Mouse (Mus musculus): ENCODE measurements at regions not wholly inside any gene's neighbourhood (a gene's known extent, or its start where the extent isn't known, plus 50 kb on each side); places are given as distances from the start of the nearest gene placed in this dataset.

- WGBS = 79% methylated on average over 12 of the region's 12 CpGs
- no peak for TF ChIP-seq CTCF (IDR thresholded peaks at IDR 0.05; ENCODE audit: insufficient read depth, low read depth, low read length)
- no peak for TF ChIP-seq POLR2A (IDR thresholded peaks at IDR 0.05; ENCODE audit: insufficient read depth, low read depth, low read length)
- no peak overlapping the region for H3K4me3 ChIP-seq (ENCODE audit: insufficient read depth, low read depth, low read length)
- 0 out of 2 replicates have a peak, but pooled peaks cover 3% of the 10 kb centered on the region for H3K4me1 ChIP-seq (ENCODE audit: control insufficient read depth, insufficient read depth, low read length)
- no peak overlapping the region for H3K27ac ChIP-seq (ENCODE audit: insufficient read depth, low read depth, low read length)
These were observed 133.0 kb downstream of the Bcas1 start for GRCm38 (mm10) chr2:170294657-170295056.

GRCm38 (mm10) chr2:170291841-170292655 lies 135.6 kb downstream of the Bcas1 start:
- H3K27ac ChIP-seq (ENCODE audit: insufficient read depth, low read depth, low read length) = no peak overlapping the region

GRCm38 (mm10) chr2:170289378-170289960 lies 138.2 kb downstream of the Bcas1 start:
- no peak for TF ChIP-seq CTCF (IDR thresholded peaks at IDR 0.05; ENCODE audit: insufficient read depth, low read depth, low read length)
- TF ChIP-seq POLR2A (IDR thresholded peaks at IDR 0.05; ENCODE audit: insufficient read depth, low read depth, low read length) = no peak
- H3K4me3 ChIP-seq (ENCODE audit: insufficient read depth, low read depth, low read length) = no peak overlapping the region
- 92% methylated on average over 9 of the region's 9 CpGs for WGBS
- peaks cover 8% of the 10 kb centered on the region for H3K4me1 ChIP-seq (ENCODE audit: control insufficient read depth, insufficient read depth, low read length)
- no peak overlapping the region for H3K27ac ChIP-seq (ENCODE audit: insufficient read depth, low read depth, low read length)

More at GRCm38 (mm10) chr2:170291841-170292655, 135.6 kb downstream of the Bcas1 start:
- Histone ChIP-seq H3K4me3 (ENCODE audit: insufficient read depth, low read depth, low read length) (no peak overlapping the region), H3K4me1 (ENCODE audit: control insufficient read depth, insufficient read depth, low read length) (peaks cover 8% of the 10 kb centered on the region)
- TF ChIP-seq CTCF (IDR thresholded peaks at IDR 0.05; ENCODE audit: insufficient read depth, low read depth, low read length) (no peak), POLR2A (IDR thresholded peaks at IDR 0.05; ENCODE audit: insufficient read depth, low read depth, low read length) (no peak)
- 24% methylated on average over 6 of the region's 6 CpGs for WGBS

- peaks cover 8% of the 10 kb centered on the region for H3K4me1 ChIP-seq (ENCODE audit: control insufficient read depth, insufficient read depth, low read length)
- TF ChIP-seq POLR2A (IDR thresholded peaks at IDR 0.05; ENCODE audit: insufficient read depth, low read depth, low read length) (no peak), CTCF (IDR thresholded peaks at IDR 0.05; ENCODE audit: insufficient read depth, low read depth, low read length) (no peak)
- 94% methylated on average over 7 of the region's 7 CpGs for WGBS
- H3K27ac ChIP-seq (ENCODE audit: insufficient read depth, low read depth, low read length) = no peak overlapping the region
- H3K4me3 ChIP-seq (ENCODE audit: insufficient read depth, low read depth, low read length) = no peak overlapping the region
These were observed 138.9 kb downstream of the Bcas1 start for GRCm38 (mm10) chr2:170288787-170289186.

- TF ChIP-seq CTCF (IDR thresholded peaks at IDR 0.05; ENCODE audit: insufficient read depth, low read depth, low read length) (no peak), POLR2A (IDR thresholded peaks at IDR 0.05; ENCODE audit: insufficient read depth, low read depth, low read length) (no peak)
- Histone ChIP-seq H3K4me1 (ENCODE audit: control insufficient read depth, insufficient read depth, low read length) (peaks cover 8% of the 10 kb centered on the region), H3K27ac (ENCODE audit: insufficient read depth, low read depth, low read length) (no peak overlapping the region), H3K4me3 (ENCODE audit: insufficient read depth, low read depth, low read length) (no peak overlapping the region)
- 45% methylated on average over 11 of the region's 11 CpGs for WGBS
These were observed 139.4 kb downstream of the Bcas1 start for GRCm38 (mm10) chr2:170288196-170288595.

- Histone ChIP-seq H3K4me3 (ENCODE audit: insufficient read depth, low read depth, low read length) (peak overlapping the region; percentile 18), H3K27ac (ENCODE audit: insufficient read depth, low read depth, low read length) (0 out of 2 replicates have a peak overlapping the region, but pooled peaks have one; percentile 3), H3K4me1 (ENCODE audit: control insufficient read depth, insufficient read depth, low read length) (peaks cover 5% of the 10 kb centered on the region)
- WGBS = 1% methylated on average over 27 of the region's 27 CpGs
- TF ChIP-seq POLR2A (IDR thresholded peaks at IDR 0.05; ENCODE audit: insufficient read depth, low read depth, low read length) (no peak), CTCF (IDR thresholded peaks at IDR 0.05; ENCODE audit: insufficient read depth, low read depth, low read length) (no peak)
These were observed 139.5 kb upstream of the Zfp217 start for GRCm38 (mm10) chr2:170287301-170287885.

- WGBS = 16% methylated on average over 8 of the region's 8 CpGs
- Histone ChIP-seq H3K4me3 (ENCODE audit: insufficient read depth, low read depth, low read length) (no peak overlapping the region), H3K4me1 (ENCODE audit: control insufficient read depth, insufficient read depth, low read length) (peaks cover 5% of the 10 kb centered on the region), H3K27ac (ENCODE audit: insufficient read depth, low read depth, low read length) (no peak overlapping the region)
- no peak for TF ChIP-seq CTCF (IDR thresholded peaks at IDR 0.05; ENCODE audit: insufficient read depth, low read depth, low read length)
- no peak for TF ChIP-seq POLR2A (IDR thresholded peaks at IDR 0.05; ENCODE audit: insufficient read depth, low read depth, low read length)
These were observed 138.9 kb upstream of the Zfp217 start for GRCm38 (mm10) chr2:170286773-170287172.

- Histone ChIP-seq H3K4me3 (ENCODE audit: insufficient read depth, low read depth, low read length) (no peak overlapping the region), H3K4me1 (ENCODE audit: control insufficient read depth, insufficient read depth, low read length) (peaks cover 4% of the 10 kb centered on the region), H3K27ac (ENCODE audit: insufficient read depth, low read depth, low read length) (no peak overlapping the region)
- 57% methylated on average over 6 of the region's 6 CpGs for WGBS
- TF ChIP-seq CTCF (IDR thresholded peaks at IDR 0.05; ENCODE audit: insufficient read depth, low read depth, low read length) = no peak
These were observed 134.6 kb upstream of the Zfp217 start for GRCm38 (mm10) chr2:170282463-170282862.
